27 mouse cellular contexts compared by ENCODE assay signal in the genomic region with DNA sequence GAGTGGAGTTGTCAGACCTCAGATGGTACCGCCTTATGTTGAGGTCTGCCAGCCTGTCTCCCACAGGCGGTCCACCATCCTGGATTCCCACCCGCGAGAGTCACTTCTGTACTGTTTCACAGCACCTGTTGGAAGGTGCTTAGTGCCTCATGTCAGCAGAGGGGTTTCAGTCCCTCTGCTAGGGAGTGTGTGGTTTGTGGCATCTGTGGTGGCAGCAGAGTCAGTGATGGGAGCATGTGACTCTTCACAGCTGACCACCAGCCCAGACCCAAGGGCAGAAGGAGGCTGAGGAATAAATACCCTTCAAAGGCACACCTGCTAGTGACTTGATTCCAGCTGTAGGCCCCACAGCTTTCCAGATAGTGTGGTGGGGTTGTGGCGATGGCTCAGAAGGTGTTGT.
A peak's percentile ranks its signal among the peaks of the same experiment; 100 is the strongest.
DNase-seq lines count a peak whose midpoint lies in the region; ATAC-seq and TF ChIP-seq lines count a peak whose summit lies in the region.
"Had no signal": no experiment of that assay in that cellular context is flagged by ENCODE, and none has a peak within 500 bp of the region (broad histone marks: within the 10 kb centered on the region; RNA-seq: fewer than 3 reads in every experiment).

No protein-coding gene starts in this region.

- no peak overlapping the region for H3K27ac ChIP-seq in testis, adult 2 months (ENCODE audit: control insufficient read depth, insufficient read depth, low read depth, low read length)
- H3K27ac ChIP-seq: embryonic facial prominence, embryonic 13.5 days; forebrain, embryonic 13.5 days; gastrocnemius, adult 2 months; heart, embryonic 10.5 days; liver, embryonic 13.5 days; midbrain, embryonic 10.5 days had no signal

- no peaks in the 10 kb centered on the region for H3K4me1 ChIP-seq in testis, adult 2 months (ENCODE audit: control insufficient read depth, insufficient read depth, low read length)
- H3K4me1 ChIP-seq: embryonic facial prominence, embryonic 13.5 days; forebrain, embryonic 13.5 days; liver, embryonic 13.5 days had no signal

- ATAC-seq in hematopoietic stem cell, adult 5-6 weeks (replicated peaks in 1 of 2; ENCODE audit: insufficient read depth in 1 of 2, low FRiP score in 2 of 2, low TSS enrichment in 1 of 2, low read depth in 1 of 2, poor library complexity in 2 of 2, severe bottlenecking in 2 of 2) = peak; percentile 7 to 53; a peak in 1 of 4 replicates
- ATAC-seq: activated CD4-positive, CD25-positive, alpha-beta regulatory T cell, adult 4 months; forebrain, embryonic 13.5 days; hindbrain, embryonic 16.5 days; intestine, embryonic 16.5 days had no signal

- no peak for DNase-seq in testis, postnatal 10 days (ENCODE audit: low spot score)
- DNase-seq in thymus, postnatal 0 days (ENCODE audit: low spot score) = peak; percentile 23
- DNase-seq in layer of hippocampus, adult 9-10 months (ENCODE audit: low spot score) = no peak
- no peak for DNase-seq in embryo, embryonic 10 days (ENCODE audit: low spot score)
- no peak for DNase-seq in right cerebral cortex, adult 2 months (ENCODE audit: low spot score in 2 of 2)
- DNase-seq: adrenal gland, postnatal 10 days; B cell, adult 2 months; cerebellum, adult 18-20 months; cerebellum, postnatal 14 days; embryo, embryonic 11 days; gastrocnemius, adult 2 months; heart, postnatal 4 days; kidney, postnatal 25 days; liver, embryonic 13.5 days; lung, embryonic 14.5 days; lung, postnatal 4 days; right cerebral cortex, postnatal 14 days; spleen, adult 18-20 months had no signal

- no peaks in the 10 kb centered on the region for H3K36me3 ChIP-seq in testis, adult 2 months (ENCODE audit: control insufficient read depth, insufficient read depth, low read length)
- H3K36me3 ChIP-seq: embryonic facial prominence, embryonic 13.5 days; heart, embryonic 10.5 days; liver, embryonic 13.5 days; midbrain, embryonic 10.5 days had no signal

- no peaks in the 10 kb centered on the region for H3K27me3 ChIP-seq in testis, adult 2 months (ENCODE audit: control insufficient read depth, insufficient read depth, low read length)
- H3K27me3 ChIP-seq: embryonic facial prominence, embryonic 13.5 days; forebrain, embryonic 13.5 days; liver, embryonic 13.5 days had no signal

- TF ChIP-seq POLR2A in testis, adult 2 months (IDR thresholded peaks at IDR 0.05; ENCODE audit: control insufficient read depth, low read depth, low read length) = no peak

- TF ChIP-seq CTCF in testis, adult 2 months (IDR thresholded peaks at IDR 0.05; ENCODE audit: control insufficient read depth, insufficient read depth, insufficient replicate concordance, low read depth, low read length) = no peak

- H3K4me3 ChIP-seq in testis, adult 2 months (ENCODE audit: control insufficient read depth, low read depth, low read length) = peak overlapping the region; percentile 27; the same call in 1 of the 2 replicates
- H3K4me3 ChIP-seq: embryonic facial prominence, embryonic 13.5 days; forebrain, embryonic 13.5 days; gastrocnemius, adult 2 months; heart, embryonic 10.5 days; liver, embryonic 13.5 days; midbrain, embryonic 10.5 days had no signal
